Mouse (Mus musculus) liver, embryonic 13.5 days (tissue): ENCODE measurements around the gene Lcat. TPM values are rescaled to one million over a fixed set of nuclear protein-coding genes. Genes with fewer than 3 reads are reported as not detected.
A peak's percentile ranks its signal among the peaks of the same experiment; 100 is the strongest.

Source experiments
- ATAC-seq: fragments of 200-750 bp; cut with Nextera tagmentation; 2 replicates; pipeline ENCODE4 v1.8.0; 2017; ENCODE audit warnings: low read depth, mild to moderate bottlenecking, moderate number of reproducible peaks, moderate library complexity
- DNase-seq: peaks from one replicate; pipeline ENCODE4 v3.0.0; 2022
- H3K27ac ChIP-seq: fragments of 300-500 bp; sonication (generic); 2 replicates; pipeline ENCODE4 v1.5.1; 2015; ENCODE audit warnings: moderate library complexity, mild to moderate bottlenecking, inconsistent platforms
- H3K27me3 ChIP-seq: fragments of 300-500 bp; sonication (generic); 2 replicates; pipeline ENCODE4 v1.6.1; 2015; ENCODE audit warnings: mild to moderate bottlenecking, inconsistent platforms
- H3K36me3 ChIP-seq: fragments of 300-500 bp; sonication (generic); 2 replicates; pipeline ENCODE4 v1.6.1; 2015; ENCODE audit warnings: mild to moderate bottlenecking, inconsistent platforms
- H3K4me1 ChIP-seq: fragments of 300-500 bp; sonication (generic); replicated peaks from 2 replicates; pipeline ENCODE4 v1.6.1; 2015; ENCODE audit warnings: inconsistent platforms
- H3K4me2 ChIP-seq: fragments of 300-500 bp; sonication (generic); 2 replicates; pipeline ENCODE4 v1.6.1; 2015; ENCODE audit warnings: inconsistent platforms, mild to moderate bottlenecking, moderate library complexity
- H3K4me3 ChIP-seq: fragments of 300-500 bp; sonication (generic); replicated peaks from 2 replicates; pipeline ENCODE4 v1.5.1; 2015; ENCODE audit warnings: mild to moderate bottlenecking, inconsistent platforms
- H3K9ac ChIP-seq: fragments of 300-500 bp; sonication (generic); 2 replicates; pipeline ENCODE4 v1.6.1; 2015; ENCODE audit warnings: mild to moderate bottlenecking, inconsistent platforms
- H3K9me3 ChIP-seq: fragments of 300-500 bp; sonication (generic); replicated peaks from 2 replicates; pipeline ENCODE4 v1.6.1; 2016; ENCODE audit warnings: inconsistent platforms
- WGBS: fragments of 180-500 bp; shearing (Covaris S2); methylation state at CpG from one replicate; pipeline ENCODE4 v1.1.7; 2015; ENCODE audit not compliant: insufficient replicate concordance; 5-methylcytosine and 5-hydroxymethylcytosine counted together
- polyA plus RNA-seq: library from polyadenylated mRNA; unstranded; fragments of >200 nt; fragmentation: Nextera tagmentation; extraction: Ambion mirVana; gene quantifications from 2 replicates; pipeline ENCODE4 v1.2.1, GENCODE M21; 2015

Lcat gene
- polyA plus RNA-seq, 1 experiment from 2014 or later, result 31.2 TPM

GRCm38 (mm10) chr8:105942542-105942941 is 640 bp downstream of the Lcat start:
- peak overlapping the region; percentile 73 for H3K27ac ChIP-seq
- H3K9ac ChIP-seq, result peak overlapping the region; percentile 43; the same call in 1 of the 2 replicates
- peak; percentile 32 for ATAC-seq
- DNase-seq, result no peak
- peaks cover 71% of the 10 kb centered on the region for H3K36me3 ChIP-seq
- H3K9me3 ChIP-seq, result no peaks in the 10 kb centered on the region
- peak overlapping the region; percentile 53 for H3K4me2 ChIP-seq
- H3K4me3 ChIP-seq, result peak overlapping the region; percentile 45
- no peaks in the 10 kb centered on the region for H3K27me3 ChIP-seq
- WGBS, result 74% methylated on average over 5 of the region's 5 CpGs
- H3K4me1 ChIP-seq, result peaks cover 27% of the 10 kb centered on the region

- Histone ChIP-seq H3K4me3 (peak overlapping the region; percentile 45), H3K27ac (peak overlapping the region; percentile 71), H3K9me3 (no peaks in the 10 kb centered on the region), H3K4me1 (peaks cover 27% of the 10 kb centered on the region), H3K27me3 (no peaks in the 10 kb centered on the region), H3K4me2 (peak overlapping the region; percentile 53), H3K36me3 (peaks cover 66% of the 10 kb centered on the region), H3K9ac (peak overlapping the region; percentile 43)
- DNase-seq (no peak), ATAC-seq (no peak)
- 83% methylated on average over 11 of the region's 11 CpGs for WGBS
These were observed 1.2 kb downstream of the Lcat start for GRCm38 (mm10) chr8:105942026-105942425.

DNA sequence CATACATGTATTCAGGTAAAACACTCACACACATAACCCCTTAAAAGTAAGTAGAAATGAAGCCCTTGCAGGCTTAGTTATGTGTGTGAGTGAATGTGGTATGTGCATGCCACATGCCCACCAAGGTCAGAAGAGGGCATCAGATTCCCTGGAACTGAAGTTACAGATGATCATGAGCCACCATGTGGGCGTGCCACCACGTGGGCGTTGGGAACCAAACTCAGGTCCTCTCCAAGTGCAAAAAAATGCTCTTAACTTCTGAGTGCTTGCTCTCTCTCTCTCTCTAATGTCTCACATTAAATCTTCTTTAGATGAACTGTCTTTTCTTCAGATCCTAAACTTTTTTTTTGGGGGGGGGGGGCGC is 4.9 kb downstream of the Lcat start, which contains the start of gene Psmb10:
Gene Psmb10, minus strand, starts transcription at position 139 of the 364 bp plus-strand sequence.
- Histone ChIP-seq H3K4me1 (peaks cover 43% of the 10 kb centered on the region), H3K9ac (peak within 1 kb of the TSS; percentile 85), H3K9me3 (no peaks in the 10 kb centered on the region), H3K4me2 (peak within 1 kb of the TSS; percentile 94), H3K36me3 (peaks cover 34% of the 10 kb centered on the region), H3K27me3 (no peaks in the 10 kb centered on the region), H3K27ac (peak within 1 kb of the TSS; percentile 85), H3K4me3 (peak within 1 kb of the TSS; percentile 80)
- 4% methylated on average over 4 of the region's 4 CpGs for WGBS
- peak; percentile 32 for DNase-seq
- no peak for ATAC-seq

DNA sequence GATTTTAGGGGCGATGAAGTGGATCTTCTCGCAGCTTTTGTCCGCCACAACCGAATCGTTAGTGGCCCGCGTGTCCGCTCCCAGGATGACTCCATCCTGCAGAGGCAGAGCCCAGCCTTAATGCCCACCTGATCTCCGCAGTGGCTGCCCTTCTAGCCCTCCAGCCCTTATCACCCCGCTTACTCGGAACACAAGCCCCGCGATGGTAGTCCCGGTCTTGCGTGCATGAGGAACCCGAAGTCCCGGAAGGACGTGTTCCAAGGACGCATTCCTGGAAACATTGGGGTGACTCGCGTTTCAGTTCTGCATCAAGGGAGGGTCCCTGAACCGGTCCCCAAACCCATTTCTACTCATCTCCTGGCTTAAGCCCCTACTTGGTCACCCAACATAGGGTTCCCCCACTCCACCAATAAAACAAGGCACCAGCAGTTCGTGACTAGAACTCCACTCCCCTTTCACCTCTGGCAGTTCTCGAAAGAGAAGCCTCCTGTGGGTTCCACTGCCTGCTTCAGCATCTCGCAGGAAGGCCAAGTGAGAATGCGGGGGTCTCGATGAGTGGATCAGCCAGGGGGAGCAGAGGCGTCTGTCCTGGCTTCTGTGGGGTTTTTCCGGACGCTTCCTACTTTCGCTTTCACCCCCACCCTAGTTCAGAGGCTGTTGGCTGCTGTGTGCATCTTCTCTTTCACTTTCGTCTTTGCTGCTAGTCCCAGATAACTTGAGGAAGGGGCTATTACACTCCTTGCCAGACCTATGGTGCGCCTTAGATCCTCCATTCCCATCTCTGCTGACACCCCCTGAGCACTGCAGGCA is 5.5 kb downstream of the Lcat start:
- under 1% methylated on average over 33 of the region's 33 CpGs for WGBS
- H3K9ac ChIP-seq, result peak overlapping the region; percentile 85
- peak; percentile 24 for ATAC-seq

GRCm38 (mm10) chr8:105936866-105937475 is 6.2 kb downstream of the Lcat start:
- H3K9me3 ChIP-seq, result no peaks in the 10 kb centered on the region
- peak overlapping the region; percentile 94 for H3K4me2 ChIP-seq
- 0% methylated on average over 30 of the region's 30 CpGs for WGBS
- ATAC-seq (peak; percentile 80), DNase-seq (peak; percentile 84)
- peak overlapping the region; percentile 80 for H3K4me3 ChIP-seq
- H3K36me3 ChIP-seq, result peaks cover 27% of the 10 kb centered on the region
- H3K27ac ChIP-seq, result peak overlapping the region; percentile 85
- H3K27me3 ChIP-seq, result no peaks in the 10 kb centered on the region
- peak overlapping the region; percentile 85 for H3K9ac ChIP-seq
- peaks cover 40% of the 10 kb centered on the region for H3K4me1 ChIP-seq

More for the DNA sequence above, 5.5 kb downstream of the Lcat start:
- Histone ChIP-seq H3K4me3 (peak overlapping the region; percentile 80), H3K27me3 (no peaks in the 10 kb centered on the region), H3K4me2 (peak overlapping the region; percentile 94), H3K4me1 (peaks cover 40% of the 10 kb centered on the region), H3K27ac (peak overlapping the region; percentile 85), H3K36me3 (peaks cover 29% of the 10 kb centered on the region), H3K9me3 (no peaks in the 10 kb centered on the region)
- DNase-seq, result peak; percentile 29

DNA sequence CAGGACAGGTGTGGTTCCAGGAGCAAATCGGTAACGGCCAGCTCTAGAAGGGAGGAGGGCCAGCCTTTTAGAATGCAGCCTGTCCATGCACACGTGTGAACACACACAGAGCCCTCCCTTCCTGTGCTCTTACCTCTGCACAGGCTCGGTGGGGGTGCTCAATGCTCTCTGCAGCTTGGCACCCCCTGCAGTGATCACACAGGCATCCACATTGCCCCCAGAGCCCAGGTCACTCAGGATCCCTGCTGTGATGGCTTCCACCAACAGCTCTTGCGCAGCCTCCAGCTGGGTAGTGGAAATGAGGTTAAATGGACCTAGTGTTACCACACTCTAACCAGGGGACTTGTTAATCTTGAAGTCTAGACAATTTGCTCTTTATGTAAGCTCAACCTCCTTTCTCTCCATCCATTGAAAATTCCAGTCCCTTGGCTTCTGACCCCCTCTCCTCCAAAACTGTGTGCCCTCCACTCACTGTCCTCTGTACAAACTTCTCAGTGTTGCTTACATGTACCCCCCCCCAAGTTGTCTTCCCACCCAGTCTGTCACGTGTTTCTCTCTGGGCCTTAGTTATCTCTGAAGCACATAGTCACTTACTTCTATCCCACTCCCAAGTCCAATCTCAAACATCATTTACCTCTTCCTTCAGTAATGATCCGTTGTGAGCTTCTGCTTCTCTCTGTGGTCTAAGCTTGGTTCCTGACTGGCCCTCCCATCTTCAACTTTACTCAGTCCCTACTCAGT is 7.1 kb downstream of the Lcat start:
- Histone ChIP-seq H3K9me3 (no peaks in the 10 kb centered on the region), H3K4me1 (peaks cover 40% of the 10 kb centered on the region), H3K4me3 (peak overlapping the region; percentile 80), H3K27me3 (no peaks in the 10 kb centered on the region), H3K9ac (peak overlapping the region; percentile 85), H3K36me3 (peaks cover 18% of the 10 kb centered on the region), H3K27ac (peak overlapping the region; percentile 78), H3K4me2 (peak overlapping the region; percentile 94)
- DNase-seq, result no peak
- WGBS, result 17% methylated on average over 7 of the region's 7 CpGs
- ATAC-seq, result no peak

- DNase-seq (no peak), ATAC-seq (peak; percentile 5)
- 14% methylated on average over 6 of the region's 6 CpGs for WGBS
- Histone ChIP-seq H3K4me2 (peak overlapping the region; percentile 94), H3K4me1 (peaks cover 42% of the 10 kb centered on the region), H3K27ac (peak overlapping the region; percentile 78), H3K9me3 (no peaks in the 10 kb centered on the region), H3K36me3 (peaks cover 17% of the 10 kb centered on the region), H3K27me3 (no peaks in the 10 kb centered on the region), H3K4me3 (no peak overlapping the region), H3K9ac (peak overlapping the region; percentile 85)
These were observed 8.1 kb downstream of the Lcat start for GRCm38 (mm10) chr8:105935105-105935504.

DNA sequence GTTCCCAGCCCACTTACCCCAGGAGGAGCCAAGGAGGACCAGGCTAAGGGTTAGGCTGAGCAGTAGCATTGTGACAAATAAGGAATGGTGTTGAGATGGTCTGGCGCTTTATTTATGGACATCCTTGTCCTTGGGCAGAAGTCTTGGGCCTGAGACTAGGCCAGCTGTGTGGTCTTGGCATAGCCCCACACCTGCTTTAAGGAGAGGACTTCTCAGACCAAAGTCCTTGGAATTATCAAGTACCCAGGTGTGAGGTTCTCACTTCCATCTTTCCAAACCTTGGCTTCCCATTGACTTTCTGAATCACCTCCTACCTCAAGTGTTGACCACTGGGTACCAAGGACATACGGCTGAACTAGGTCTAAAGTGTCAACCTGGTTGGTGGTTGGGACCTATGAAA is 9.4 kb downstream of the Lcat start, which contains the start of gene Ctrl:
Gene Ctrl, minus strand, starts transcription at position 101 of the 400 bp plus-strand sequence.
- Histone ChIP-seq H3K4me1 (peaks cover 40% of the 10 kb centered on the region), H3K4me2 (no peak within 1 kb of the TSS), H3K4me3 (no peak within 1 kb of the TSS), H3K27ac (0 out of 2 replicates have a peak within 1 kb of the TSS, but pooled peaks have one; percentile 17), H3K9me3 (no peaks in the 10 kb centered on the region), H3K9ac (peak within 1 kb of the TSS; percentile 19; the same call in 1 of the 2 replicates), H3K27me3 (no peaks in the 10 kb centered on the region), H3K36me3 (peaks cover 19% of the 10 kb centered on the region)
- ATAC-seq (no peak), DNase-seq (no peak)
- 86% methylated on average over 2 of the region's 2 CpGs for WGBS

DNA sequence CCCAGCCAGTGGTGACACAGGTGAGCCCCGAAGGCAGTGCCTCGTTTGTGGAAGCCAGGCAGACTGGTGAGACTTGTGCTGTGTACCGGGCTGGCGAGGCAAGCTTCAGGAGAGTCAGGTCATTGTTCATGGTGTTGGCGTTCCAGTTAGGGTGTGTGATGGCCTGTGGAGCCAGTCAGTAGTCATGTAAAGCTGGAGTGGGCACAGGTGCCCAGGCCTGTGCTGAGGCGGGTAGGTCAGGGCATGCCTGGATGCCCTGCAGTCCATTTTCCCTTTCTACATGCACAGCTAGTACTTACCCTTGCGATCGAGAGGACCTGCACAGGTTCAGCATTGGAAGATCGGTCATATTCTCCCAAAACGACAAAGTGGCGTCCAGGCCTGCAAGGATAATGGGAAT is 10.7 kb downstream of the Lcat start:
- H3K4me3 ChIP-seq, result no peak overlapping the region
- no peak overlapping the region for H3K27ac ChIP-seq
- ATAC-seq (no peak), DNase-seq (no peak)
- H3K36me3 ChIP-seq, result peaks cover 19% of the 10 kb centered on the region
- no peaks in the 10 kb centered on the region for H3K9me3 ChIP-seq
- H3K9ac ChIP-seq, result no peak overlapping the region
- H3K4me2 ChIP-seq, result no peak overlapping the region
- WGBS, result 85% methylated on average over 11 of the region's 11 CpGs
- peaks cover 28% of the 10 kb centered on the region for H3K4me1 ChIP-seq
- H3K27me3 ChIP-seq, result no peaks in the 10 kb centered on the region

- no peak overlapping the region for H3K9ac ChIP-seq
- peaks cover 19% of the 10 kb centered on the region for H3K36me3 ChIP-seq
- H3K27ac ChIP-seq, result no peak overlapping the region
- ATAC-seq (no peak), DNase-seq (no peak)
- H3K4me1 ChIP-seq, result peaks cover 22% of the 10 kb centered on the region
- H3K27me3 ChIP-seq, result no peaks in the 10 kb centered on the region
- WGBS, result 77% methylated on average over 3 of the region's 3 CpGs
- H3K9me3 ChIP-seq, result no peaks in the 10 kb centered on the region
- H3K4me2 ChIP-seq, result no peak overlapping the region
- no peak overlapping the region for H3K4me3 ChIP-seq
These were observed 11.9 kb downstream of the Lcat start for GRCm38 (mm10) chr8:105931271-105931670.

DNA sequence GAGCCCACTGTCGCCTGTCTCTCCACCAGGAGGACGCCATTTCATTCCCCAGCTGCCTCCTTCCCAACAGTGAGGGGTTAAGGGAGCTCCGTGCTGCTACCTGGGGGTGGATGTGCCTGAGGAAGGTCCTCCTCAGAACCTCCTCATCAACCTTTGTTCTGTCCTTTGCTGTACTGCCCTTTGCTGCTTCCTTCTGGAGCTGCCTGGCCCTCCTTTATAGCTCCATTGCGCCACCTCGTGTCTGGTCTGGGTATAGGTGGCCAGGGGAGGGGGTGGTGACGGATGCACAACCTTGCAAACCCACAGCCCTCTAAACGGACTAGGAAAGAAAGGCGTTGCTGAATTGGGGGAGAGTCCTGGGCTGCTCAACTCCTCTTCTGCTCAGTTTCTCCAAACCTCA is 12.6 kb downstream of the Lcat start:
- peak; percentile 72 for DNase-seq
- ATAC-seq, result peak; percentile 39; the same call in 1 of the 2 replicates
- Histone ChIP-seq H3K9me3 (no peaks in the 10 kb centered on the region), H3K27me3 (no peaks in the 10 kb centered on the region), H3K9ac (no peak overlapping the region), H3K4me2 (no peak overlapping the region), H3K36me3 (peaks cover 19% of the 10 kb centered on the region), H3K27ac (no peak overlapping the region), H3K4me1 (peaks cover 15% of the 10 kb centered on the region), H3K4me3 (no peak overlapping the region)
- 21% methylated on average over 8 of the region's 8 CpGs for WGBS
